Mouse (Mus musculus): ENCODE results near the gene Hoxd9.

The Hoxd9 gene

DNA sequence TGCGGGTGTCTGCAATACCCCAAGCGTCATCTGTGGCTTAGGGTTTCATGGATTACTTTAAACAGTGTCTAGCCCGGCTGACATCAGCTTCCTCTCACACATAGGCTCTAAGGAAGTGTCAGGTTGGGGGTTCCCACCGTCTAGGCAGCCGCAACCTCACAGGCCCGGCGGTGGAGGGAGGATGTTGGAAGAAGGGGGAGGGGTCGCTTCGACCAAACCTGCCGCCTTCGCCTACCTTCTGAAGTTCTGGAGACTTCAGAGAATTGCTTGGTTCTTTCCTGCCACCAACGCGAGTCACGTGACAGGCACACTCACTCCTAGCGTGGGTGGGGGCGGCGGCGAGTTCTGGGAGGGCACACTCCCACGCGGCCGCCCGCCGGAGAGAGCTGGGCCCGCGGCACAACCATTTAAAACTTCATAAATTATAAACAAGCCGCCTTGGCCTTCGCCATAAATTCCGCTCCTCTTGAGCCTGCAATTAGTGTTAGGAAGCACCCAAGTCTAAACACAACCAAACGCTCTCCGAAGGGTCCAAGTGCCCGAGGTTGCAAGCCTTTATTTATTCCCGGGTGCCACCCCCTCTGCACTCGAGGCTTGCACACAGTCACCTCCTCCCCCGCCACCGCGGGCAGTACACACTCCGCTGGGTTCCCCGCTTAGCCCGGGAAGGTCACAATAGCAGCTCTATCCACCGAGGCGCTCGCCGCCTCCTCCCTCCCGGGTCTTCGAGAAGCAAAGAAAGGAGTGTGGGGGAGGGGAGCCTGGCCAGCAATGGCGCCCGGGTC is 52.0 kb downstream of the Hoxd9 start:
- DNase-seq (ENCODE audit: low spot score) = no peak
